Mouse (Mus musculus): ENCODE results near the gene Olfr1508. TPM values are rescaled to one million over a fixed set of nuclear protein-coding genes. Genes with fewer than 3 reads are reported as not detected.
"Not testable (repeated sequence)": the region's sequence is repeated elsewhere in the genome, so short reads cannot be mapped to it uniquely, and the experiment has no call there.

The Olfr1508 gene
- polyA plus RNA-seq (2012; ENCODE audit: insufficient read depth, insufficient read length, missing spikeins) = not detected in 2 replicates

DNA sequence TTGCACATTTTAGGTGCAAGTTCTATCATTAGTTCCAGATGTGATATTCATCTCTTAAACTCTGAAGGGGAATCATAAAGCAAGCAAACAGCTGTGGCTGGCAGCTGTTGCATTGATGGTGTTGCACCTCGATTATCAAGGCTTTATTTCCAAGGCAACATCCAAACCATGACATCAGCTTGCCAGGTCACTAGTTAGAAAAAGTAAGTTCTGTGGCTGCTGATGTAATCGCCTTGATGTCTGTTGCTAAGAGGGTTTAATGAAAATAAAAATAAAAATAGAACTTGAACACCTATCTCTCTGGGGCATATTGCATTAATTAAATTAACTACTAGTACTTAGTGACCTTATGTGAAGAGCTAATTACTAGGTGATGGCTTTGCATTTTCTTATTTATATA, at the start of gene Olfr1508:
Gene Olfr1508 (minus strand): TSS at position 101 of the 400 bp plus-strand sequence.
- H3K4me1 ChIP-seq (ENCODE audit: control insufficient read depth, insufficient read depth, low read length) = no peaks in the 10 kb centered on the region
- H3K4me3 ChIP-seq (ENCODE audit: insufficient read depth, low read length) = no peak within 1 kb of the TSS
- H3K27ac ChIP-seq (ENCODE audit: insufficient read depth, low read depth, low read length) = no peak within 1 kb of the TSS
- no peak for TF ChIP-seq CTCF (IDR thresholded peaks at IDR 0.05; ENCODE audit: low read depth, low read length)

- no peak within 1 kb of the TSS for H3K4me3 ChIP-seq (ENCODE audit: insufficient read depth, low read length)
- H3K4me1 ChIP-seq (ENCODE audit: control insufficient read depth, insufficient read depth, low read length) = no peaks in the 10 kb centered on the region
- TF ChIP-seq POLR2A (IDR thresholded peaks at IDR 0.05; ENCODE audit: borderline replicate concordance, low read depth, low read length) (no peak), CTCF (IDR thresholded peaks at IDR 0.05; ENCODE audit: low read depth, low read length) (no peak)
- H3K27ac ChIP-seq (ENCODE audit: insufficient read depth, low read depth, low read length) = no peak within 1 kb of the TSS
Measured at GRCm38 (mm10) chr14:52495516-52495915, 28.2 kb upstream of the Olfr1508 start, which contains the start of gene Olfr1507. Olfr1507 (minus strand) TSS chr14:52495749.

GRCm38 (mm10) chr14:52465738-52466137, 1.6 kb downstream of the Olfr1508 start:
- Histone ChIP-seq H3K27ac (ENCODE audit: insufficient read depth, low read depth, low read length) (no peak overlapping the region), H3K4me3 (ENCODE audit: insufficient read depth, low read length) (no peak overlapping the region), H3K4me1 (ENCODE audit: control insufficient read depth, insufficient read depth, low read length) (no peaks in the 10 kb centered on the region)
- no peak for TF ChIP-seq POLR2A (IDR thresholded peaks at IDR 0.05; ENCODE audit: borderline replicate concordance, low read depth, low read length)

DNA sequence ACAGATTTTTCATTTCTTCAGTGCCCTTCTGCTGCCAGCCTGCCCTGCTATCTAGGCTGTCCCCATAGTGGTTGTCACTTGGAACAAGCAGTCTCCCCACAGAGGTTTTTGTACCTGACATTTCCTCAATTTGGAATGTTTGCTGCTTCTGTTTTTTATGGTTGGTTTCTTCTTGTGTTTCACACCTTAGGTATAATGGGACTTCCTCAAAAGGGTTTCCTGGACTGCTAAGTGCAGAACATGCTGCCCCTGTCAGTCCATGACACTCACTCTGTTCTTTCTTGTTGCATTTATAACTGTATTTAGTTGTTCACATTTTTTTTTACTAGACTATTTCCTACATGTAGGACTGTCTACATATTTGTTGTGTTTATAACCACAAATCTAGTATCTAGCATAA, 5.4 kb downstream of the Olfr1508 start:
- H3K4me3 ChIP-seq (ENCODE audit: insufficient read depth, low read length) = no peak overlapping the region
- no peaks in the 10 kb centered on the region for H3K4me1 ChIP-seq (ENCODE audit: control insufficient read depth, insufficient read depth, low read length)
- no peak for TF ChIP-seq POLR2A (IDR thresholded peaks at IDR 0.05; ENCODE audit: borderline replicate concordance, low read depth, low read length)
- TF ChIP-seq CTCF (IDR thresholded peaks at IDR 0.05; ENCODE audit: low read depth, low read length) = no peak
- no peak overlapping the region for H3K27ac ChIP-seq (ENCODE audit: insufficient read depth, low read depth, low read length)

DNA sequence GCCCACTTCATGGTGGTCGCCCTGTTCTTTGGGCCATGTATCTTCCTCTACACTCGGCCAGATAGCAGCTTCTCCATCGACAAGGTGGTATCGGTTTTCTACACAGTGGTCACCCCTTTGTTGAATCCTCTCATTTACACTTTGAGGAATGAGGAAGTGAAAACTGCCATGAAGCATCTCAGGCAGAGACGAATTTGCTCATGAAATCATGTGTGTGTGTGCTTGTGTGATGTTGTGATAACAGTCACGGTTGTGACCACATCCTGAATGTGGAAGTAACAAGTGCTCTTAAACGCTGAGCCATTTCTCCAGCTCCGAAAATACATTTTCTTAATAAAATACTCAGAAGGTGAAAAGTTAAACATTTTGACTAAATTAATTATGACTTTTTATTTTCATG, 16.2 kb downstream of the Olfr1508 start:
- no peak for TF ChIP-seq CTCF (IDR thresholded peaks at IDR 0.05; ENCODE audit: low read depth, low read length)
- TF ChIP-seq POLR2A (IDR thresholded peaks at IDR 0.05; ENCODE audit: borderline replicate concordance, low read depth, low read length) = no peak
- H3K4me1 ChIP-seq (ENCODE audit: control insufficient read depth, insufficient read depth, low read length) = no peaks in the 10 kb centered on the region
- H3K4me3 ChIP-seq (ENCODE audit: insufficient read depth, low read length) = no peak overlapping the region
- no peak overlapping the region for H3K27ac ChIP-seq (ENCODE audit: insufficient read depth, low read depth, low read length)

GRCm38 (mm10) chr14:52442690-52443089, 24.6 kb downstream of the Olfr1508 start, which contains the start of gene Olfr1509:
Olfr1509 (plus strand) TSS chr14:52442990.
- TF ChIP-seq POLR2A (IDR thresholded peaks at IDR 0.05; ENCODE audit: borderline replicate concordance, low read depth, low read length) (no peak), CTCF (IDR thresholded peaks at IDR 0.05; ENCODE audit: low read depth, low read length) (no peak)
- Histone ChIP-seq H3K4me1 (ENCODE audit: control insufficient read depth, insufficient read depth, low read length) (no peaks in the 10 kb centered on the region), H3K27ac (ENCODE audit: insufficient read depth, low read depth, low read length) (no peak within 1 kb of the TSS), H3K4me3 (ENCODE audit: insufficient read depth, low read length) (no peak within 1 kb of the TSS)

DNA sequence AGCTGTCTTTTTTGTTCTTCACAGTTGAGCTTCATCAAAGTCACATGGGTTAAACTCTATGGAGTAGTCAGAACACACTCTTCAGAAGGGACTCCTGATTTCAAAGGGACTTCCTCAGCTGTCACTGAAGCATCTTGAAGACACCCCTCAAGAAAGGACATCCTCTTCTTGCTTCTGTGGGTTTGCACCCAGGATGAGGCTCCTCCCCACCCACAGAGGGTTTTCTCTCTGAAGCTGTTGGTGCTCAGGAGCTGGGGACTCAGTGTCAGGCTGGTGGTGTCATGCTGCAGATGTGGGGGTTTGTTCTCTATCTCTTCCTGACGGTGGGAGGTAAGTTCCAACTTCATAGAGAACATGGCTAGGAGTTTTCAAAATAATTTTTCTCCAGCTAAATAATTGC, 39.6 kb downstream of the Olfr1508 start:
- H3K4me1 ChIP-seq (ENCODE audit: control insufficient read depth, insufficient read depth, low read length) = no peaks in the 10 kb centered on the region

GRCm38 (mm10) chr14:52414273-52414672, 53.0 kb downstream of the Olfr1508 start, which contains the start of gene Olfr1510:
Olfr1510 (minus strand) TSS chr14:52414373.
- no peaks in the 10 kb centered on the region for H3K4me1 ChIP-seq (ENCODE audit: control insufficient read depth, insufficient read depth, low read length)
- no peak within 1 kb of the TSS for H3K4me3 ChIP-seq (ENCODE audit: insufficient read depth, low read length)
- TF ChIP-seq CTCF (IDR thresholded peaks at IDR 0.05; ENCODE audit: low read depth, low read length) (no peak), POLR2A (IDR thresholded peaks at IDR 0.05; ENCODE audit: borderline replicate concordance, low read depth, low read length) (no peak)
- H3K27ac ChIP-seq (ENCODE audit: insufficient read depth, low read depth, low read length) = no peak within 1 kb of the TSS

More for the DNA sequence above, 39.6 kb downstream of the Olfr1508 start:
- TF ChIP-seq POLR2A (IDR thresholded peaks at IDR 0.05; ENCODE audit: borderline replicate concordance, low read depth, low read length) (no peak), CTCF (IDR thresholded peaks at IDR 0.05; ENCODE audit: low read depth, low read length) (no peak)
- Histone ChIP-seq H3K4me3 (ENCODE audit: insufficient read depth, low read length) (no peak overlapping the region), H3K27ac (ENCODE audit: insufficient read depth, low read depth, low read length) (no peak overlapping the region)

- not testable (repeated sequence) for H3K27ac ChIP-seq (ENCODE audit: insufficient read depth, low read depth, low read length); H3K4me3 ChIP-seq (ENCODE audit: insufficient read depth, low read length)
Measured at GRCm38 (mm10) chr14:52410142-52410919, 57.0 kb downstream of the Olfr1508 start.

More at GRCm38 (mm10) chr14:52410142-52410919, 57.0 kb downstream of the Olfr1508 start:
- H3K4me1 ChIP-seq (ENCODE audit: control insufficient read depth, insufficient read depth, low read length) = not testable (repeated sequence)

Other genes starting within 250 kb of the Olfr1508 start
- 82.6 and 83.6 TPM in 2 replicates for gene Chd8, start 209.7 kb downstream of the Olfr1508 start, polyA plus RNA-seq (2012; ENCODE audit: insufficient read depth, insufficient read length, missing spikeins)
- 39.0 and 39.2 TPM in 2 replicates for gene Tox4, start 188.3 kb downstream of the Olfr1508 start, polyA plus RNA-seq (2012; ENCODE audit: insufficient read depth, insufficient read length, missing spikeins)
- gene Rab2b, start 187.9 kb downstream of the Olfr1508 start, polyA plus RNA-seq (2012; ENCODE audit: insufficient read depth, insufficient read length, missing spikeins) = 17.6 and 20.0 TPM in 2 replicates
- gene Mettl3, start 162.4 kb downstream of the Olfr1508 start, polyA plus RNA-seq (2012; ENCODE audit: insufficient read depth, insufficient read length, missing spikeins) = 31.8 and 34.2 TPM in 2 replicates
- 0.67 and 0.95 TPM in 2 replicates for gene Sall2, start 138.7 kb downstream of the Olfr1508 start, polyA plus RNA-seq (2012; ENCODE audit: insufficient read depth, insufficient read length, missing spikeins)
- gene Olfr1513, start 111.1 kb downstream of the Olfr1508 start, polyA plus RNA-seq (2012; ENCODE audit: insufficient read depth, insufficient read length, missing spikeins) = not detected in 2 replicates
- not detected in 2 replicates for gene Olfr1512, start 88.3 kb downstream of the Olfr1508 start, polyA plus RNA-seq (2012; ENCODE audit: insufficient read depth, insufficient read length, missing spikeins)
- not detected in 2 replicates for gene Olfr1511, start 70.1 kb downstream of the Olfr1508 start, polyA plus RNA-seq (2012; ENCODE audit: insufficient read depth, insufficient read length, missing spikeins)
- gene Olfr1510, start 53.1 kb downstream of the Olfr1508 start, polyA plus RNA-seq (2012; ENCODE audit: insufficient read depth, insufficient read length, missing spikeins) = not detected in 2 replicates
- not detected in 2 replicates for gene Olfr1509, start 24.5 kb downstream of the Olfr1508 start, polyA plus RNA-seq (2012; ENCODE audit: insufficient read depth, insufficient read length, missing spikeins)
- not detected in 2 replicates for gene Olfr1507, start 28.3 kb upstream of the Olfr1508 start, polyA plus RNA-seq (2012; ENCODE audit: insufficient read depth, insufficient read length, missing spikeins)

Measured in bone marrow macrophage, adult 2 months (primary cell).